Mouse (Mus musculus): ENCODE data around the gene St7l. TPM values are rescaled to one million over a fixed set of nuclear protein-coding genes. Genes with fewer than 3 reads are reported as not detected.

St7l gene
- polyA plus RNA-seq, 1 experiment from 2014 or later, result 43.8 TPM

DNA sequence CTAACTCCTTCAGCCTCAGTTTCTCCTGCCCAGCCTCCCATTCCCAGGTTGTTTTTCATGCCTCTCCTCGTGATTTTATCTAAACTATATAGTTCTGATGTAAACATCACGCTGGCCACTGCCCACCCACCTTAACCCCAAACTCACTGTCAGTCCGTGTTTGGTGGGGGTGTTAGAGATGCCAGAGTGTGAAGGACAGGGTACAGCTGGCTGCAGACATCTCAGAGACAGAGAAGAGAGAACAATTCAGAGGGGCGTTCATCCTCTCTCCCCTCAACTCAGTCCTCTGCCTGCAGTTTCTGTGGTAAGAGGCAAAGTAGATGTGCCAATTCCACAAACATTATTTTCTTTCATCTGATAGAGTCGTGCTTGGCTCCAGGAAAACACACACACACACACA lies 99.1 kb downstream of the St7l start:
- H3K4me2 ChIP-seq (replicated peaks; ENCODE audit: low read depth, low read length), result no peak overlapping the region
- no peaks in the 10 kb centered on the region for H3K36me3 ChIP-seq (ENCODE audit: control insufficient read depth, insufficient read depth, low read length)
- peaks cover 54% of the 10 kb centered on the region for H3K27me3 ChIP-seq (ENCODE audit: control insufficient read depth, insufficient read depth, low read length)
- no peak overlapping the region for H3K4me3 ChIP-seq (ENCODE audit: low read depth, low read length)
- ATAC-seq (ENCODE audit: low FRiP score) (no peak), DNase-seq (ENCODE audit: low spot score) (no peak)
- H3K27ac ChIP-seq (ENCODE audit: low read depth, low read length), result no peak overlapping the region
- no peaks in the 10 kb centered on the region for H3K9me3 ChIP-seq (ENCODE audit: control insufficient read depth, low read length)
- WGBS, result 10% methylated on average over 5 of the region's 5 CpGs
- no peak overlapping the region for H3K9ac ChIP-seq (ENCODE audit: low read depth, low read length)
- H3K4me1 ChIP-seq (replicated peaks; ENCODE audit: control insufficient read depth, insufficient read depth, low read length), result peaks cover 4% of the 10 kb centered on the region; the same call in 1 of the 2 replicates

DNA sequence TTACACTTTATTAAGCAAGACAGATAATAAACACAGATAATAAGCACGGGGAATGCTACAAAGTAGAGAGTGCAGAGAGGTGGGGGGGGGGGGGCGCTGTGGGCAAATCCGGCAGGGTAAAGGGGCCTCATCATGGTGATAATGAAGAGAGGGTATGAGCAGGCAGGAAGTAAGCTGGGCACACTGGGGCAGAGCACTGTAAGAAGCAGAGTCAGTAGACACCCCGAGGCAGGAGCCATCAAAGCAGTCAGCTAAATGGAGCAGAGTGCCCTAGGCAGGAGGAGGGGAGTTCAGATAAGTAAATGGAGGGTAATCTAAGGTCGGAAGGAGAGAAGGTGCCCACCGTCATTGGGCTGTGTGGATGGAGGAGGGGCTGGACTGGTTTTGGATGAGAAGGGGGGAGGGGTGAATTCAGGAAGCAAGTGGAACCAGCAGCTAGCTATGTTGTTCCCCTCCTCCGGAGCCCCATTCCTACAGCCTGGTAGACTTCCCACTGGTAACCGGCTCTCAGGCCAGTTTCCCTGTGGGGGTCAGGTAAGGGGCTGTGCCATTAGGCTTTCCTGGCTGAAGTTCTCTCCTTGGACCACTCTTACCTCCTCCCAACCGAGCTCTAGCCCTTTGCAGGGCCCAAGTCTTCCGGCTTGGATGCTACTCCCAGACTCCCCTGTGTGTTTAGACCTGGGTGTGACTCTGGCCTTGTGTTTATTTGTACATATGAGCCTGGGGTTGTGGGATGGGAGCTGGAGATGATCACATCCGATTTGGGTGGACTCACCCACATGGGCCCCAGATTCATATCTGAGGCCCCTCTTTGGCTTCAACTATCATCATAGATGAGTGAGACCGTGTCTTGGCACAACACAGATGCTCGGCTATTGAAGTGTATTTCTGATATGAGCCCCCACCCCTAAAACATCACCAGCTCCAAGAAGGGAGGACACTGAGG lies 99.8 kb downstream of the St7l start:
- Histone ChIP-seq H3K4me3 (ENCODE audit: low read depth, low read length) (no peak overlapping the region), H3K36me3 (ENCODE audit: control insufficient read depth, insufficient read depth, low read length) (no peaks in the 10 kb centered on the region), H3K27ac (ENCODE audit: low read depth, low read length) (no peak overlapping the region), H3K9me3 (ENCODE audit: control insufficient read depth, low read length) (no peaks in the 10 kb centered on the region), H3K4me2 (replicated peaks; ENCODE audit: low read depth, low read length) (no peak overlapping the region), H3K27me3 (ENCODE audit: control insufficient read depth, insufficient read depth, low read length) (peaks cover 52% of the 10 kb centered on the region), H3K4me1 (replicated peaks; ENCODE audit: control insufficient read depth, insufficient read depth, low read length) (peaks cover 4% of the 10 kb centered on the region; the same call in 1 of the 2 replicates), H3K9ac (ENCODE audit: low read depth, low read length) (no peak overlapping the region)
- ATAC-seq (ENCODE audit: low FRiP score), result no peak
- no peak for DNase-seq (ENCODE audit: low spot score)
- WGBS, result 32% methylated on average over 12 of the region's 13 CpGs

DNA sequence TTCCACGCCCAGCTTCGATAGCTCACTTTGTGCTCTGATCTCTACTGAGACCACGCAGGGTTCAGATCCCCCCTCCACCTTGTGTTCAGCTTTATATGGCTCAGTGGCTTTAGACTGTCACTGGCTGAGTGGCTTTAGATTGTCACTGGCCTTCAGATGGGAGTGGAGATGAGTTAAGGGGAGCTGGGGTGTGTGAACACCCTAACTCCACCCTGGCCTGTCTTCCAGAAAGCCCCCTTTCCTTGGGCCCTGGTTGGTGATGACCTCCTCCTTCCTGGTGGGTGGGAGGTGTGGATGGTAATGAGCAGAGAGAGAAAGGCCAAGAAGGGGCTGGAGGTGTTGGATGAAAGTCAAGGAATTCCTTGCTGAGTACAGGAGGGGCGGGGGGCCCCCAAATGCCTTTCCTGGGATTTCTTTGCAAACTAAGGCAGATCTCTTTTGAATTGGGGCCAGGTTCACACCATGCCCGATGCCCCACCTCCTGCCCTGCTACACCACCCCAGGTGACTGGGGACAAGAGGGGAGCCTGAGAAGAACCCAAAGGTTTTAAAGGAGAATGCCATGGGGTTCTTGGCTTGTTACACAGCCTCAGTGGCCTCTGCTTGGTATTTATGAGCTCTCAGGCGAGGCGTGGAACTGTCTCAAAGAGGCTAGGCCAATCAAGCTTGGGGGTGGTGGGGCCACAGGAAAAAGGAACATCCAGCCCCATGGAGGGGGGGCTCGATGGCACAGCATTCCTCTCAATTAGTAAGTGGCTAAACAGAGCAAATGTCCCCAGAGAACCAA lies 101.5 kb downstream of the St7l start:
- Histone ChIP-seq H3K9me3 (ENCODE audit: control insufficient read depth, low read length) (no peaks in the 10 kb centered on the region), H3K9ac (ENCODE audit: low read depth, low read length) (no peak overlapping the region), H3K4me3 (ENCODE audit: low read depth, low read length) (no peak overlapping the region), H3K27ac (ENCODE audit: low read depth, low read length) (no peak overlapping the region), H3K36me3 (ENCODE audit: control insufficient read depth, insufficient read depth, low read length) (no peaks in the 10 kb centered on the region), H3K4me1 (replicated peaks; ENCODE audit: control insufficient read depth, insufficient read depth, low read length) (peaks cover 4% of the 10 kb centered on the region; the same call in 1 of the 2 replicates), H3K27me3 (ENCODE audit: control insufficient read depth, insufficient read depth, low read length) (peaks cover 38% of the 10 kb centered on the region), H3K4me2 (replicated peaks; ENCODE audit: low read depth, low read length) (no peak overlapping the region)
- 73% methylated on average over 8 of the region's 8 CpGs for WGBS
- ATAC-seq (ENCODE audit: low FRiP score), result no peak
- DNase-seq (ENCODE audit: low spot score), result no peak

DNA sequence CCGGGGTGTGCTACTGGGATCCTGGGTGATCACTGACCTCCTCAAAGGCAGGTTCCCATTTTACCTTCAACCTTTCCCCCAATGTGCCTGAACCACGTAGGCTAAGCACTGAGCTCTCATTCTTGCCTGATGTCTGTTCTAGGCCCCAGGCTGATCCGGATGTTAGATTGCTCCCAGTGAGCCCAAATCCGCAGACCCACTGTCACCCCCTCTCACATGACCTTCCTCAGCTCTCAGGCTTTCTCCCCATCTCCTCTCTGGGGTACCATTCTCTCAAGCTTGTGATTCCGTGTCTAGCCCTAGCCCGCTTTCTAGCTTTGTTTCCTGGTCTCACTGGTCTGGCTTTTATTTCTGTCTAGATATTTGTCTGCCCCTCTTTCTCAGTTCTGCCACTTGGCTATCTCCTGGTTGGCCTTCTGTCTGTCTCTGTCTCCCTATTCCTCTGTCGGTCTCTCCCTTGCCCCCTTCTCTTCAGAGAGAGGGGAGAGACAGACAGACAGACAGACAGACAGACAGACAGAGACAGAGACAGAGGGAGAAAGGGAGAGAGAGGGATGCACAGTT lies 102.3 kb downstream of the St7l start:
- Histone ChIP-seq H3K4me3 (ENCODE audit: low read depth, low read length) (no peak overlapping the region), H3K4me1 (replicated peaks; ENCODE audit: control insufficient read depth, insufficient read depth, low read length) (peaks cover 4% of the 10 kb centered on the region; the same call in 1 of the 2 replicates), H3K9me3 (ENCODE audit: control insufficient read depth, low read length) (no peaks in the 10 kb centered on the region), H3K4me2 (replicated peaks; ENCODE audit: low read depth, low read length) (no peak overlapping the region), H3K27ac (ENCODE audit: low read depth, low read length) (no peak overlapping the region), H3K27me3 (ENCODE audit: control insufficient read depth, insufficient read depth, low read length) (peaks cover 30% of the 10 kb centered on the region), H3K9ac (ENCODE audit: low read depth, low read length) (no peak overlapping the region), H3K36me3 (ENCODE audit: control insufficient read depth, insufficient read depth, low read length) (no peaks in the 10 kb centered on the region)
- no peak for ATAC-seq (ENCODE audit: low FRiP score)
- WGBS, result 77% methylated on average over 7 of the region's 7 CpGs
- DNase-seq (ENCODE audit: low spot score), result no peak

DNA sequence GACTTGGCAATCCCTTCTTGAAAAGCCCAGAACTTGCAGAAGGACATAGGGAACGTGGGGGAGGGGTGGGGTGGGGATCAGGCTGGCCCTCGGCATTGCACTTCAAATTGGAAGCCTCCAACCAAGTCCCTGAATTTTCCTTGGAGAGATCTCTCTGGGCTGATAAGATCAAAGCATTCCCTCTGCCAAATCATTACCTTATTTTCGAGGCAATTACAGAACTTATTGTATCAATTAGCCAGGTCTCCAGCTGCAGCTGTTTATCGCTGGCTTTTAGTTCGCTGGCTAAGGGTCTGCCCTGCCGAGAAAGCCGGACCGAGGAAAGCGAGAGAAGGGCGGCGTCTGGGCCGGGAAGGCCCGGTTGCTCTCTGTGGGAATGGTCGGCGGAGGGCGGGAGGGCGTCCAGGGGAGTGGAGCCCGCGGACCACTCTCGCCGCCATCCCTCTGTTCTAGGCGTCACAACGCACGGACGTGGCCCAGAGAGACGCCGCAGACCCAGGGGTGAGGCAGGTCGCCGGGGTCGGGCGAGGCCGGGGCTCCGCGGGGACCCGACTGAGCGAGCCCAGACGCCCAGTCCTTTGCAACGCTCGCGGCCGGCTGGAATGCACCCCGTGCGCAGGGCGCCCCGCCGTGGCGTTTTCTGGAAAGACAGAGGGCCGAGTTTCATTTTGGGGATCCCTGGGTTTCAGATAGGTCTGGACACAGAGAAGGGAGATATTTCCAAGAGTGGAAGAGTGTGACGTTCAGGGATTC lies 103.9 kb downstream of the St7l start:
- ATAC-seq (ENCODE audit: low FRiP score) (peak; percentile 78; the same call in 1 of the 2 replicates), DNase-seq (ENCODE audit: low spot score) (peak; percentile 90)
- Histone ChIP-seq H3K27ac (ENCODE audit: low read depth, low read length) (no peak overlapping the region), H3K27me3 (ENCODE audit: control insufficient read depth, insufficient read depth, low read length) (peaks cover 13% of the 10 kb centered on the region), H3K4me2 (replicated peaks; ENCODE audit: low read depth, low read length) (peak overlapping the region; percentile 76), H3K4me3 (ENCODE audit: low read depth, low read length) (peak overlapping the region; percentile 45), H3K9me3 (ENCODE audit: control insufficient read depth, low read length) (no peaks in the 10 kb centered on the region), H3K9ac (ENCODE audit: low read depth, low read length) (peak overlapping the region; percentile 66), H3K4me1 (replicated peaks; ENCODE audit: control insufficient read depth, insufficient read depth, low read length) (no peaks in the 10 kb centered on the region), H3K36me3 (ENCODE audit: control insufficient read depth, insufficient read depth, low read length) (no peaks in the 10 kb centered on the region)
- WGBS, result under 1% methylated on average over 49 of the region's 49 CpGs

Other genes with a start within 250 kb of the St7l start
- gene Slc16a1, start 225.3 kb upstream of the St7l start, polyA plus RNA-seq (2014; fragmentation: Nextera tagmentation; extraction: Ambion mirVana), result 31.7 and 33.4 TPM in 2 replicates
- gene Ppm1j, start 82.9 kb upstream of the St7l start, polyA plus RNA-seq (2014; fragmentation: Nextera tagmentation; extraction: Ambion mirVana), result 0.48 and 1.3 TPM in 2 replicates
- 0.09 TPM in 1 of 2 replicates, not detected in the other for gene Fam19a3, start 82.2 kb upstream of the St7l start, polyA plus RNA-seq (2014; fragmentation: Nextera tagmentation; extraction: Ambion mirVana)
- gene Rhoc, start 75.6 kb upstream of the St7l start, polyA plus RNA-seq (2014; fragmentation: Nextera tagmentation; extraction: Ambion mirVana), result 99.1 and 105 TPM in 2 replicates
- 15.1 and 15.2 TPM in 2 replicates for gene Mov10, start 45.4 kb upstream of the St7l start, polyA plus RNA-seq (2014; fragmentation: Nextera tagmentation; extraction: Ambion mirVana)
- gene Capza1, start 500 bp downstream of the St7l start, polyA plus RNA-seq (2014; fragmentation: Nextera tagmentation; extraction: Ambion mirVana), result 245 and 266 TPM in 2 replicates
- 1.8 and 2.1 TPM in 2 replicates for gene Wnt2b, start 97.9 kb downstream of the St7l start, polyA plus RNA-seq (2014; fragmentation: Nextera tagmentation; extraction: Ambion mirVana)
- 46.7 and 52.3 TPM in 2 replicates for gene Cttnbp2nl, start 189.1 kb downstream of the St7l start, polyA plus RNA-seq (2014; fragmentation: Nextera tagmentation; extraction: Ambion mirVana)
- gene 4930564D02Rik, start 202.8 kb downstream of the St7l start, polyA plus RNA-seq (2014; fragmentation: Nextera tagmentation; extraction: Ambion mirVana), result not detected in 2 replicates

Measured in hindbrain, embryonic 11.5 days (tissue).